Comparison of ENCODE assay signal across 16 mouse cellular contexts in the genomic region with DNA sequence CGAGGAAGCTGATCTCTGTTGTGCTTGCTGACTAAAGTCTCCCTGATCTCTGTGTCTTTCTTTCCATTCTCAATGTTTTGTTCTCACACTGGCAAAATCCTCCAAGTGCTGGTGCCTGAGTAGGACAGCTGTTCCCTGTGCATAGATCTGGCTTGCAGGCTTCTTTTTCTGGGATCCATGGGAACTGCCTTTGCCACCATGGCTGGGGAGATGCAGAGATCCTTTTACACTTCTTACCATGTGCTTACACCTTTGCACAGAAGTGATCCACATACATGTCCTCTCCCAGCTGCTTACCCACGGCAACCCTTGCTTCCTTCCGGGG.
A peak's percentile ranks its signal among the peaks of the same experiment; 100 is the strongest.
DNase-seq lines count a peak whose midpoint lies in the region; ATAC-seq lines count a peak whose summit lies in the region.
"Had no signal": no experiment of that assay in that cellular context is flagged by ENCODE, and none has a peak within 500 bp of the region (broad histone marks: within the 10 kb centered on the region; RNA-seq: fewer than 3 reads in every experiment).

No protein-coding gene starts in this region.

- H3K27me3 ChIP-seq in heart, embryonic 16.5 days (ENCODE audit: control insufficient read depth, insufficient read depth, low read length) = no peaks in the 10 kb centered on the region
- no peaks in the 10 kb centered on the region for H3K27me3 ChIP-seq in liver, embryonic 13.5 days
- no peaks in the 10 kb centered on the region for H3K27me3 ChIP-seq in liver, embryonic 11.5 days (replicated peaks; ENCODE audit: control insufficient read depth, insufficient read depth, low read length)
- no peaks in the 10 kb centered on the region for H3K27me3 ChIP-seq in limb, embryonic 10.5 days (ENCODE audit: low read depth, poor library complexity, severe bottlenecking)
- no peaks in the 10 kb centered on the region for H3K27me3 ChIP-seq in limb, embryonic 15.5 days
- H3K27me3 ChIP-seq: embryonic facial prominence, embryonic 15.5 days; forebrain, embryonic 15.5 days had no signal

- H3K4me1 ChIP-seq in heart, embryonic 16.5 days (ENCODE audit: control insufficient read depth, insufficient read depth, low read length) = peaks cover 22% of the 10 kb centered on the region
- H3K4me1 ChIP-seq in liver, embryonic 13.5 days (replicated peaks) = no peaks in the 10 kb centered on the region
- H3K4me1 ChIP-seq in liver, embryonic 11.5 days (replicated peaks; ENCODE audit: control insufficient read depth, insufficient read depth, low read length) = peaks cover 2% of the 10 kb centered on the region; the same call in 1 of the 2 replicates
- H3K4me1 ChIP-seq in limb, embryonic 10.5 days = peaks cover 42% of the 10 kb centered on the region
- peaks cover 29% of the 10 kb centered on the region for H3K4me1 ChIP-seq in limb, embryonic 15.5 days
- H3K4me1 ChIP-seq: forebrain, embryonic 15.5 days had no signal

- no peaks in the 10 kb centered on the region for H3K36me3 ChIP-seq in heart, embryonic 16.5 days (ENCODE audit: control insufficient read depth, insufficient read depth)
- H3K36me3 ChIP-seq in liver, embryonic 13.5 days = no peaks in the 10 kb centered on the region
- no peaks in the 10 kb centered on the region for H3K36me3 ChIP-seq in liver, embryonic 11.5 days (ENCODE audit: control insufficient read depth, insufficient read depth, low read length)
- no peaks in the 10 kb centered on the region for H3K36me3 ChIP-seq in limb, embryonic 10.5 days
- H3K36me3 ChIP-seq in limb, embryonic 15.5 days = no peaks in the 10 kb centered on the region
- H3K36me3 ChIP-seq: embryonic facial prominence, embryonic 15.5 days; forebrain, embryonic 15.5 days had no signal

- no peak overlapping the region for H3K4me2 ChIP-seq in heart, embryonic 16.5 days (ENCODE audit: low read depth, low read length)
- no peak overlapping the region for H3K4me2 ChIP-seq in liver, embryonic 13.5 days
- H3K4me2 ChIP-seq in liver, embryonic 11.5 days = no peak overlapping the region
- H3K4me2 ChIP-seq in limb, embryonic 15.5 days = no peak overlapping the region
- H3K4me2 ChIP-seq: embryonic facial prominence, embryonic 15.5 days; forebrain, embryonic 15.5 days; hindbrain, embryonic 14.5 days had no signal

- intact Hi-C loops in heart, postnatal 10 days (cut with DNase I) = no loop called here

- ATAC-seq in heart, embryonic 16.5 days (replicated peaks; ENCODE audit: extremely low read depth, insufficient read depth, low FRiP score) = no peak
- ATAC-seq in liver, embryonic 13.5 days (ENCODE audit: low read depth) = no peak
- no peak for ATAC-seq in liver, embryonic 11.5 days (replicated peaks; ENCODE audit: low FRiP score)
- ATAC-seq in limb, embryonic 15.5 days (ENCODE audit: insufficient number of reproducible peaks, low FRiP score, low TSS enrichment, low read depth) = no peak
- ATAC-seq: forebrain, embryonic 15.5 days had no signal

- 26% methylated on average over 3 of the region's 3 CpGs for WGBS in heart, embryonic 16.5 days
- WGBS in liver, embryonic 13.5 days (ENCODE audit: insufficient replicate concordance) = 55% methylated on average over 3 of the region's 3 CpGs
- 62% methylated on average over 3 of the region's 3 CpGs for WGBS in liver, embryonic 11.5 days
- 89% methylated on average over 3 of the region's 3 CpGs for WGBS in limb, embryonic 10.5 days
- 70% methylated on average over 3 of the region's 3 CpGs for WGBS in limb, embryonic 15.5 days

- no peak overlapping the region for H3K9ac ChIP-seq in heart, embryonic 16.5 days (ENCODE audit: low read length)
- H3K9ac ChIP-seq in liver, embryonic 13.5 days = no peak overlapping the region
- no peak overlapping the region for H3K9ac ChIP-seq in liver, embryonic 11.5 days (ENCODE audit: low read depth, low read length)
- no peak overlapping the region for H3K9ac ChIP-seq in limb, embryonic 15.5 days
- H3K9ac ChIP-seq: embryonic facial prominence, embryonic 15.5 days; forebrain, embryonic 15.5 days; hindbrain, embryonic 14.5 days had no signal

- H3K27ac ChIP-seq in heart, embryonic 16.5 days (ENCODE audit: low read length) = peak overlapping the region; percentile 55
- peak overlapping the region; percentile 15; the same call in 1 of the 2 replicates for H3K27ac ChIP-seq in liver, embryonic 13.5 days
- H3K27ac ChIP-seq in liver, embryonic 11.5 days (ENCODE audit: low read depth, low read length) = no peak overlapping the region; the same call in 1 of the 2 replicates
- H3K27ac ChIP-seq in limb, embryonic 10.5 days = peak overlapping the region; percentile 57
- H3K27ac ChIP-seq in limb, embryonic 15.5 days = peak overlapping the region; percentile 22; the same call in 1 of the 2 replicates
- H3K27ac ChIP-seq: embryonic facial prominence, embryonic 15.5 days; forebrain, embryonic 15.5 days; hindbrain, embryonic 14.5 days had no signal

- no peak overlapping the region for H3K4me3 ChIP-seq in heart, embryonic 16.5 days (ENCODE audit: low read length)
- H3K4me3 ChIP-seq in liver, embryonic 13.5 days (replicated peaks) = no peak overlapping the region
- no peak overlapping the region for H3K4me3 ChIP-seq in liver, embryonic 11.5 days (ENCODE audit: low read depth, low read length)
- no peak overlapping the region for H3K4me3 ChIP-seq in limb, embryonic 10.5 days
- no peak overlapping the region for H3K4me3 ChIP-seq in limb, embryonic 15.5 days
- H3K4me3 ChIP-seq: embryonic facial prominence, embryonic 15.5 days; forebrain, embryonic 15.5 days had no signal

- no peak for DNase-seq in heart, postnatal 10 days
- DNase-seq in liver, embryonic 13.5 days = no peak
- DNase-seq in liver, embryonic 11.5 days (ENCODE audit: low spot score) = no peak
- DNase-seq in limb, embryonic 10.5 days (ENCODE audit: low spot score) = no peak
- no peak for DNase-seq in cerebellum, postnatal 10 days
- DNase-seq: cerebellum, adult 11-12 months; gastrocnemius, postnatal 10 days; kidney, adult 9 months; left cerebral cortex, postnatal 4 days; lung, postnatal 10 days; thymus, postnatal 14 days had no signal

- peaks cover 3% of the 10 kb centered on the region; the same call in 1 of the 2 replicates for H3K9me3 ChIP-seq in heart, embryonic 16.5 days (replicated peaks; ENCODE audit: control insufficient read depth, low read length)
- no peaks in the 10 kb centered on the region for H3K9me3 ChIP-seq in liver, embryonic 13.5 days (replicated peaks)
- H3K9me3 ChIP-seq in liver, embryonic 11.5 days (ENCODE audit: control insufficient read depth, low read length) = no peaks in the 10 kb centered on the region
- H3K9me3 ChIP-seq in limb, embryonic 10.5 days (replicated peaks) = no peaks in the 10 kb centered on the region
- H3K9me3 ChIP-seq in limb, embryonic 15.5 days = no peaks in the 10 kb centered on the region
- H3K9me3 ChIP-seq: embryonic facial prominence, embryonic 15.5 days; forebrain, embryonic 15.5 days had no signal
